Mouse (Mus musculus) CH12.LX (cell line): Measurements from ENCODE around the gene Pam16. TPM values are rescaled to one million over a fixed set of nuclear protein-coding genes. Genes with fewer than 3 reads are reported as not detected.

ENCODE experiments used
- DNase-seq: peaks from one replicate; pipeline ENCODE4 v3.0.0-alpha.2; 2013; ENCODE audit errors: extremely low read depth
- H3K27ac ChIP-seq: 2 replicates; pipeline ENCODE4 v1.5.1; 2012; ENCODE audit warnings: low read depth, mild to moderate bottlenecking, control low read depth, moderate library complexity; ENCODE audit not compliant: insufficient read depth
- H3K27me3 ChIP-seq: replicated peaks from 2 replicates; pipeline ENCODE3; 2012; ENCODE audit warnings: inconsistent platforms
- H3K36me3 ChIP-seq, 2 experiments: replicated peaks in 1 of 2; 2 replicates each; pipeline versions ENCODE3 to v1.6.1; 2012; ENCODE audit warnings: inconsistent platforms in 1 of 2, low read length in 1 of 2, mild to moderate bottlenecking in 1 of 2, mixed read lengths in 1 of 2, moderate library complexity in 1 of 2; ENCODE audit not compliant: control insufficient read depth in 1 of 2, insufficient read depth in 1 of 2
- H3K4me1 ChIP-seq, 2 experiments: 2 replicates each; pipeline ENCODE4 v1.6.1; 2012; ENCODE audit warnings: inconsistent platforms in 1 of 2, moderate library complexity in 1 of 2; ENCODE audit not compliant: insufficient read depth in 2 of 2, control insufficient read depth in 1 of 2
- H3K4me2 ChIP-seq: 2 replicates; pipeline ENCODE4 v1.6.1; 2012; ENCODE audit warnings: low read depth, mild to moderate bottlenecking, control low read depth; ENCODE audit not compliant: poor library complexity, insufficient read depth, severe bottlenecking
- H3K4me3 ChIP-seq, 3 experiments: fragments of 150-350 bp in 1 of 3; sonication (generic) in 1 of 3; replicated peaks in 1 of 3; 2 replicates each; pipeline versions ENCODE3 to v1.5.1; 2011 to 2012; ENCODE audit warnings: low read depth in 2 of 3, low read length in 2 of 3, mild to moderate bottlenecking in 2 of 3, moderate library complexity in 2 of 3, control low read depth in 1 of 3, improper control_type of control experiment in 1 of 3, inconsistent platforms in 1 of 3, mixed read lengths in 1 of 3; ENCODE audit not compliant: poor library complexity in 1 of 3
- H3K79me2 ChIP-seq: replicated peaks from 2 replicates; pipeline ENCODE4 v1.6.1; 2012; ENCODE audit warnings: mild to moderate bottlenecking, moderate library complexity; ENCODE audit not compliant: control insufficient read depth, poor library complexity, insufficient read depth, severe bottlenecking; ENCODE audit errors: extremely low read depth
- H3K9ac ChIP-seq: 2 replicates; pipeline ENCODE4 v1.6.1; 2012; ENCODE audit warnings: low read depth, mild to moderate bottlenecking, control low read depth, moderate library complexity; ENCODE audit not compliant: insufficient read depth
- H3K9me3 ChIP-seq: replicated peaks from 2 replicates; pipeline ENCODE3; 2012; ENCODE audit warnings: low read length, inconsistent platforms, mixed read lengths
- CHD1 ChIP-seq: IDR thresholded peaks from 2 replicates; pipeline ENCODE4 v1.6.1; 2012; ENCODE audit warnings: low read depth, low read length, improper control_type of control experiment, inconsistent platforms
- CTCF ChIP-seq, 2 experiments: IDR thresholded peaks in 1 of 2; conservative IDR thresholded peaks in 1 of 2; 2 replicates each; pipeline ENCODE4 v1.5.1; 2011 to 2012; ENCODE audit warnings: low read depth in 2 of 2, low read length in 2 of 2, improper control_type of control experiment in 1 of 2, inconsistent platforms in 1 of 2, mild to moderate bottlenecking in 1 of 2, moderate library complexity in 1 of 2
- ETS1 ChIP-seq: conservative IDR thresholded peaks from 2 replicates; pipeline ENCODE4 v1.6.1; 2012; ENCODE audit warnings: low read depth, mild to moderate bottlenecking, inconsistent platforms, low read length, improper control_type of control experiment, moderate library complexity
- JUND ChIP-seq: conservative IDR thresholded peaks from 2 replicates; pipeline ENCODE4 v1.6.1; 2011; ENCODE audit warnings: low read depth, low read length, improper control_type of control experiment
- NELFE ChIP-seq: IDR thresholded peaks from 2 replicates; pipeline ENCODE4 v1.6.1; 2011; ENCODE audit warnings: low read depth, low read length, improper control_type of control experiment
- NRF1 ChIP-seq: IDR thresholded peaks from 2 replicates; pipeline ENCODE4 v1.6.1; 2014; ENCODE audit warnings: low read depth, mild to moderate bottlenecking, inconsistent platforms, low read length, improper control_type of control experiment, moderate library complexity
- RAD21 ChIP-seq: IDR thresholded peaks from 2 replicates; pipeline ENCODE4 v1.6.1; 2011; ENCODE audit warnings: low read depth, mild to moderate bottlenecking, low read length, improper control_type of control experiment, moderate library complexity
- SIN3A ChIP-seq: IDR thresholded peaks from 2 replicates; pipeline ENCODE4 v1.6.1; 2012; ENCODE audit warnings: low read length, improper control_type of control experiment, inconsistent platforms
- SMC3 ChIP-seq: IDR thresholded peaks from 2 replicates; pipeline ENCODE4 v1.6.1; 2011; ENCODE audit warnings: low read depth, low read length, improper control_type of control experiment
- TCF12 ChIP-seq: IDR thresholded peaks from 2 replicates; pipeline ENCODE4 v1.6.1; 2014; ENCODE audit warnings: low read depth, mild to moderate bottlenecking, inconsistent platforms, low read length, improper control_type of control experiment
- ZC3H11A ChIP-seq: IDR thresholded peaks from 2 replicates; pipeline ENCODE4 v1.6.1; 2012; ENCODE audit warnings: low read depth, mild to moderate bottlenecking, inconsistent platforms, low read length, improper control_type of control experiment
- ZNF384 ChIP-seq: IDR thresholded peaks from 2 replicates; pipeline ENCODE4 v1.6.1; 2012; ENCODE audit warnings: low read depth, low read length, improper control_type of control experiment, inconsistent platforms
- dilution Hi-C: fragments of 300-500 bp; cut with MboI; formaldehyde crosslinking; loops from 2 replicates; pipeline ENCODE4 v1.14.3; 2020; ENCODE audit warnings: low sequenced_read_pairs; ENCODE audit not compliant: extremely low pct_unique_long_range_greater_than_20kb, extremely low pct_ligation_motif_present
- in situ Hi-C: fragments of 300-500 bp; cut with MboI; formaldehyde crosslinking; loops from 3 replicates; pipeline ENCODE4 v1.14.3; 2019; ENCODE audit warnings: low sequenced_read_pairs, low pct_ligation_motif_present, low pct_unique_long_range_greater_than_20kb, mixed read lengths
- polyA plus RNA-seq: library from polyadenylated mRNA; unstranded; fragments of >175 nt; gene quantifications from 2 replicates; pipeline ENCODE4 v1.2.1, GENCODE M21; 2012; ENCODE audit warnings: low read depth; ENCODE audit not compliant: insufficient read length
- total RNA-seq, 2 experiments: library from RNA; depleted of rRNA; stranded (reverse); fragments of 300-350 nt in 1 of 2; fragments of >200 nt in 1 of 2; gene quantifications; 2 replicates each; pipeline ENCODE4 v1.2.3; 2012 to 2014

The Pam16 gene
- total and polyA plus RNA-seq, 3 experiments = 11.6 to 152 (median 103) TPM

DNA sequence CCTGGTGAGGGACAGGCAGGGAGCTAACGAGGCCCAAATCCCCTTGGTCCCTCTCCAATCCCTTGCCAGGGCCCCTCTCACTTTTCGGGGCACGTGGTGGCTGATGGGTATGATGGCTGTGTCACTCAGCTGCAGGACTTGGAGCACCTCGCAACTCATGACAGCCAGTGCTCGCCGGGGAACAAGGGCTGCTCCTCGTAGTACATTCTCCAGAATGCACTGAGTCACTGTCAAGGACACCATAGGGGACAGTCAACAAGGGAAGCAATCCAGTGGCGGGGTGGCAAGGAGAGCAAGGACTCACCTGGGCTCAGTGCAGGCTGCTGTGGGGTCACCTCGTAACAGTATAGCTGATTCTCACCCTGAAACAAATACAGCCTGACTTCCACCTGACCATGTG lies 9.9 kb upstream of the Pam16 start:
- peaks cover 60 to 92% of the 10 kb centered on the region in 2 experiments for H3K36me3 ChIP-seq
- dilution Hi-C loops (no loop called here), in situ Hi-C loops (loop anchor here (5.0 to 25.0 kb wide), 2 partner anchors 38 to 503 kb away; partner anchors contain the start of genes Ppl and Sec14l5)
- H3K9ac ChIP-seq = no peak overlapping the region
- H3K9me3 ChIP-seq = no peaks in the 10 kb centered on the region
- no peak overlapping the region for H3K27ac ChIP-seq
- H3K4me2 ChIP-seq = no peak overlapping the region
- no peak for DNase-seq
- H3K4me1 ChIP-seq = peaks cover 0 to 16% of the 10 kb centered on the region in 2 experiments; a peak in 2 of 4 replicates
- no peaks in the 10 kb centered on the region for H3K79me2 ChIP-seq
- TF ChIP-seq SIN3A = no peak
- no peak for TF ChIP-seq JUND
- no peak for TF ChIP-seq NRF1
- TF ChIP-seq ETS1 = no peak
- no peaks in the 10 kb centered on the region for H3K27me3 ChIP-seq
- no peak overlapping the region for H3K4me3 ChIP-seq

DNA sequence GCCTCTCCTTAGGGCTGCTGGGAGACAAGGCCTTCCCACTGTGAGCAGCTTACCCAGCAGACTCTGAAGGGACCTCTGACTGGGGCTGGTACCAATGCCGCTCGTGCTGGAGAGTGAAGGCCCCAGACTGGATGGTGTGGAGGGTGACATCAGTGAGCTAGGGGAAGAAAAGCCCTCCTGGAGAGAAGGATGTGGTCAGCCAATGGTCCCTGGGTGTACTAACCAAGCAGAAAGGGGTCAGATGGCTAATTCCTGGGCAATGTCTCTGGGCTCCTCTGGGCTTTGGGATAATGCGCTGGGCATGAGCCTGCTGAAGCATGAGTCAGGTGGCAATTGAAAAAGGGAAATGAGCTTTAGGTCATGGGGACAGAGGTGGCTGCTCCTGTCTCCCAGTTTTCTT lies 8.9 kb upstream of the Pam16 start:
- Histone ChIP-seq H3K79me2 (no peaks in the 10 kb centered on the region), H3K27me3 (no peaks in the 10 kb centered on the region), H3K36me3 (peaks cover 68 to 97% of the 10 kb centered on the region in 2 experiments), H3K4me1 (peaks cover 0 to 7% of the 10 kb centered on the region in 2 experiments; a peak in 2 of 4 replicates), H3K9me3 (no peaks in the 10 kb centered on the region), H3K27ac (no peak overlapping the region), H3K9ac (no peak overlapping the region), H3K4me3 (no peak overlapping the region), H3K4me2 (no peak overlapping the region)
- dilution Hi-C loops (no loop called here), in situ Hi-C loops (loop anchor here (5.0 to 25.0 kb wide), 2 partner anchors 39 to 504 kb away; partner anchors contain the start of genes Ppl and Sec14l5)
- TF ChIP-seq CHD1 (no peak), SIN3A (no peak), NRF1 (no peak), ZC3H11A (no peak), NELFE (no peak), ZNF384 (no peak)
- DNase-seq = no peak

- no peaks in the 10 kb centered on the region for H3K27me3 ChIP-seq
- H3K79me2 ChIP-seq = no peaks in the 10 kb centered on the region
- no peaks in the 10 kb centered on the region for H3K9me3 ChIP-seq
- dilution Hi-C loops (no loop called here), in situ Hi-C loops (loop anchor here (5.0 to 25.0 kb wide), 2 partner anchors 40 to 505 kb away; partner anchors contain the start of genes Ppl and Sec14l5)
- TF ChIP-seq SMC3 (peak; percentile 66), TCF12 (no peak), RAD21 (peak; percentile 15), CTCF (conservative IDR thresholded peaks at IDR 0.05 in 1 of 2, IDR thresholded peaks at IDR 0.05 in 1 of 2; ENCODE audit: low read depth in 2 of 2, low read length in 2 of 2) (peak; percentile 15 to 66; a peak in 2 of 4 replicates)
- H3K36me3 ChIP-seq = peaks cover 74 to 99% of the 10 kb centered on the region in 2 experiments
- H3K27ac ChIP-seq = no peak overlapping the region
- no peak overlapping the region for H3K4me3 ChIP-seq
- DNase-seq = no peak
- peaks cover 2 to 10% of the 10 kb centered on the region in 2 experiments; a peak in 2 of 4 replicates for H3K4me1 ChIP-seq
- no peak overlapping the region for H3K9ac ChIP-seq
- H3K4me2 ChIP-seq = no peak overlapping the region
These were observed 7.3 kb upstream of the Pam16 start for GRCm38 (mm10) chr16:4632050-4632449.
